Comparison of ENCODE assay signal across 30 mouse cellular contexts in the genomic region with DNA sequence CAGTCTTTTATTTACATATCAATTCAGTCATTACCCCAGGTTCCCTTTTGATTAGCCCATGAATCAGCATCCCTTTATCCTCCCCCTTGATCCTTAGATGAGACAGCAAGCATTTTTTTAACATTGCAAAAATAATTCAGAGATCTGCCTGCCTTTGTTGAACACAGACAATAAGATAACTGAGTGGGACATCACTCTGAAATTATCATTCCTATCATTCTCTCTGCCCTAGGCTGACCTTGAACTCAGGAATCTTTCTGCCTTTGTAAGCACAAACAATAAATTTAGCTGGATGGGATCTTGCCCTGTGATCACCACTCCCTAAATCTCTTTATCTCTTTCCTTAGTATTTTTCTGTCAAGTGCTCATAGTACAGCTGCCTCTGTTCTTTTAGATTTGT. TPM values are rescaled to one million over a fixed set of nuclear protein-coding genes. Genes with fewer than 3 reads are reported as not detected.
"Had no signal": no experiment of that assay in that cellular context is flagged by ENCODE, and none has a peak within 500 bp of the region (broad histone marks: within the 10 kb centered on the region; RNA-seq: fewer than 3 reads in every experiment).

No protein-coding gene starts in this region.

- DNase-seq: left cerebral cortex, postnatal 4 days; liver; liver, embryonic 13.5 days; liver, postnatal 0 days; lung, adult 18-20 months; lung, adult 2 months; lung, embryonic 14.5 days; lung, postnatal 10 days; lung, postnatal 14 days; lung, postnatal 36 days; lung, postnatal 4 days; midbrain, embryonic 14.5 days had no signal

- H3K27ac ChIP-seq: limb, embryonic 10.5 days; limb, embryonic 12.5 days; limb, embryonic 13.5 days; limb, embryonic 15.5 days; liver, embryonic 12.5 days; liver, embryonic 13.5 days; liver, embryonic 14.5 days; liver, embryonic 15.5 days; lung, embryonic 15.5 days; macrophage; midbrain, embryonic 10.5 days; midbrain, embryonic 12.5 days; midbrain, embryonic 13.5 days; midbrain, embryonic 15.5 days had no signal

- H3K4me3 ChIP-seq: limb, embryonic 10.5 days; limb, embryonic 12.5 days; limb, embryonic 13.5 days; limb, embryonic 15.5 days; liver, embryonic 12.5 days; liver, embryonic 13.5 days; liver, embryonic 15.5 days; lung, embryonic 15.5 days; megakaryocyte, embryonic 14.5 days; midbrain, embryonic 10.5 days; midbrain, embryonic 12.5 days; midbrain, embryonic 13.5 days; midbrain, embryonic 15.5 days; myocyte had no signal

RNA-seq across cellular contexts. Expression of a gene that starts 27.7 kb away (rescaled TPM):
- total RNA-seq: megakaryocyte, adult 5-6 weeks; megakaryocyte-erythroid progenitor cell, adult 5-6 weeks; monocyte, adult 5-6 weeks had no signal
